Mouse (Mus musculus) natural killer cell, adult 2 months (primary cell): ENCODE results near the gene Cidec.

Experiments used
- DNase-seq, 2 experiments: peaks; one replicate each; pipeline ENCODE4 v3.0.0; 2022; ENCODE audit warnings: low spot score in 2 of 2

Gene Cidec

DNA sequence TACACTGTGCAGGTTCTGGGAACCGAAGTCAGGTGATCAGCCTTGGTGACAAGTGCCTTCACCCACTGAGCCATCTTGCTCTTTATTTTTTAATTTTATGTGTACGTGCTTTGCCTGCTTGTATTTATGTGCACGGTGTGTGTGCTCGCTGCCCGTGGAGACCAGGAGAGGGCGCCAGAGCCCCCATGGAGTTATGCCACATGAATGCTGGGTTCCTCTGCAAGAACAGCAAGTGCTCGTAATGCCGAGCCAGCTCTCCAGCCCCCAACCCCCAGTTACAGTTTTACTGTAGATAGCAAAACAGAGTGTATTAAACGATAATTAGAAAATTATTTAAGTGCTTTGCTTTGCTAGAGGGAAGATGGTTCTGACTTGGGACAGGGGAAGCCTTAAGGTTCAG lies 28.9 kb downstream of the Cidec start:
- DNase-seq, result peak in 1 of 2 experiments; percentile 11

DNA sequence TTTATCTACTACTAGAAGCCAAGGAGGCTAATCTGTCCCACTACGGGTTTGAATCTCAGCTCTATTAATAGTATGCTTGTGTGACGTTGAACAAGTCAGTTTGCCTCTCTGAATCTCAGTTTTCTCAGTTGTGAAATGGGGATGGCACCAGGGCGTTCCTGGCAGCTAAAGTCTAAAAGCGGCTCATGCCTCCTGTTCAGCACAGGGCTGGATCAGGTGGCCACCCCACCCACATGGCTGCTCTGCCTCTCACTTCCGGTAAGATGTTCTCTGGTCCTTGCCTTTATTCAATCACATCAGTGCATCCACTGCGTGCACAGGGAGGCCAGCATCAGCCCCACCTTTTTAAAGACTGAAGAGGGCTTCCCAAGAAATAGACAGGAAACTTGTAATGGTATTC lies 30.1 kb downstream of the Cidec start:
- no peak for DNase-seq

DNA sequence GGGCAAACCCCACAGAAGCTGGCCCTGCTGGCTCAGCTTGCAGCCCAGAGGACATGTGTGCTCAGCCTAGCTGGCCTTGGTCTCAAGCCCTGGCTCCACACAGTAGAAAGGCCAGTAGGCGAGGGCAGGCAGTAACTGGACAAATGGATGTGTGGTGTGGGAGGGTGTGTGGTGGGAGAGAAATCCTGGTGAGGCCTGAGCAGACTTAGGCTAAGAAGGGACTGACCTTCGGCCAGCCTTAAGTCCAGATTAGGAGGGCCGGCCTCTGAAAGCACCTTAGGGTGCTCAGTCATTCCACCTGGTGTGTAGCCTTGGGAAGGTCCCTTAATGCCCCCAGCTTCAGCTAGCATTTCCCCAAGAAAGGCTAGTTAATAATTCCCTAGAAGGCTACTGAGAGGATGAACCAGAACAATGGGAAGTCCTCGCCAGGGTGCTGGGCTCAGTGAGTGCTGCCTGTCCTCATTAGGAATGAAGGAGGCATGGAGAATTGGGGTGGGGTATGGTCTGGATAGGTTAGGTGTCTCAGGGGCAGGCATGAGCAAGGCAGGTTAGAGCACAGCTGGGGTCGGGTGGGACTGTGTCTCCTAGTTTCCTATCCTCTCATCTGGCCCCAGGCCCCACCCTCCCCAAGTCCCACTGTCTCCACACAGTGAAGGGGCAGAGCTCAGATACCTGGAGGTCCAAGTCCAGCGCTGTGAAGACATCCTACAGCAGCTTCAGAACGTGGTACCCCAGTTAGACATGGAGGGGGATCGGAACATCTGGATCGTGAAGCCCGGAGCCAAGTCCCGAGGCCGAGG lies 30.7 kb downstream of the Cidec start:
- DNase-seq, result no peak

DNA sequence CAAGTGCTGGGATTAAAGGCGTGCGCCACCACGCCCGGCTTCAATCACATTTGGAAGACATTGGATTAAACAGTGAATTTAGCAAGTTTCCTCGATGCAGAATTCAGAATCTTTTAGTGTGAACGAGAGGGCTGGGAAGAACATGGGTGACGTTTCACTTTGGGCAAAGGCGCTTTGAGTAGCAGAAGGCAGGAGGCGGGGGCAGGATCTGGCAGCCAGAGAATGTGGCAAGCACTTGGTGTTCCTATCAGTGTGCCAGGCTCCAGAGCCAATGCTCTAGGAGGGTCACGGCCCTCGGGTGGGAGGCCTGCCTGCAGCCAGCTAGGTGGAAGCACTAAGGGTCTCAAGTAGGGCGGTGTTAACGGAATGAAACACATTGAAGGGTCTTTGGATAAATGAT lies 33.5 kb downstream of the Cidec start:
- DNase-seq, result no peak

DNA sequence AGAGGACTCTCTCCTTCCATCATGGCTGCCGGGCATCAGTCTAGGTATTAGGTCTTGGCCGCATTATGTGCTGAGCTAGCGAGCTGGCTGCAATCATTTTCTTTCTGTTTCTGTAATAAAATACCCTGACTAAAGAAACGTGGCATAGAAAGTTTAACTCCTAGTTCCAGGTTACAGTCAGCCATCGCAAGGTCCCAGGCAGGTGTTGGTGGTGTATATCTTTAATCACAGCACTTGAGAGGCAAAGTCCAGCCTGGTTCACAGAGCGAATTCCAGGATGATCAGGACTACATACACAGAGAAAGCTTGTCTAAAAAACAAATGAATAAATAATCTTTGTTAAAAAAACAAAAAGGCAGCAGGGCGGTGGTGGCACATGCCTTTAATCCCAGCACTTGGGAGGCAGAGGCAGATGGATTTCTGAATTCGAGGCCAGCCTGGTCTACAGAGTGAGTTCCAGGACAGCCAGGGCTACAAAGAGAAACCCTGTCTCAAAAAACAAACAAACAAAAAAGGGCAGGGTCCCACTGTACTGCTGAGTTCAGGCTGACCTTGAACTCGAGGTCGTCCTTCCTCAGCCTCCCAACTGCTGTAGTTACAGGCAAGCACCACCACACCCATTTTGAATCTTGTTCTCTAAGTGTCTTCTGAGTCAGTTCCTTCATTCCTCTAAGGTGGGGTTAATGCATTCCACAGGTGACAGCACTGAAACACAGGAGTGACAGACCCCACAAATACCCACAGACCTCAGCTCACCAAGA lies 39.1 kb downstream of the Cidec start:
- DNase-seq, result no peak

DNA sequence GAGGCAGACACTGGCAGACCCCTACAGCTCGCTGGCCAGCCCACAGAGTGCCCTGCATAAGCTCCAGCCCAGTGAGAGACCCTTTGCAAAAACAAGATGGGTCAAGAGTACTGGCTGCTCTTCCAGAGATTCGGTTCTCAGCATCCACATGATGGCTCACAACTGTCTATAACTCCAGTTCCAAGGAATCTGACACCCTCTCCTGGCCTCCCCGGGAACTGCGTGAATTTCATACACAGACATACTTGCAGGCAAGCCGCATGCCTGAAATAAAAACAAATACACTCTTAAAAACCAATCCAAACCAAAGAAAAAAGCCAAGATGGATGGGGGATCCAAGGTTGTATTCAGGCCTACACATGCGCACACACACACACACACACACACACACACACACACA lies 40.1 kb downstream of the Cidec start:
- DNase-seq, result no peak

DNA sequence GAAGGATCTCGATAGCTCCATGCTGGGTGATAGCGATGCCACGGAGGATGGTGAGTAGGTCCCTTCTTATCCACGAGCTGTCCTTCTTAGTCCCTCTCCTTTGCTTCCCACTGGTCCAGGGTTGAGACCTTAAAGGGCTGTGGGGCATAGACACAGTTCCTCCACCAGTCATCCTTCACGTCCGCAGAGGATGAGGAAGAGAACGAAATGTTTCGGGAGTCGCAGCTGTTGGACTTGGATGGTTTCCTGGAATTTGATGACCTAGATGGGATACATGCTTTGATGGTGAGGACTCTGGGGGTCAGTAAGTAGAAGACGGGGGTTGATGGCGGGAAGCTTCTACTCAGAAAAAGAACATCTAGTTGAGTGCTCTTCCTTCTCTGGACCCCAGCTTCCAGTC lies 40.7 kb downstream of the Cidec start:
- no peak for DNase-seq

DNA sequence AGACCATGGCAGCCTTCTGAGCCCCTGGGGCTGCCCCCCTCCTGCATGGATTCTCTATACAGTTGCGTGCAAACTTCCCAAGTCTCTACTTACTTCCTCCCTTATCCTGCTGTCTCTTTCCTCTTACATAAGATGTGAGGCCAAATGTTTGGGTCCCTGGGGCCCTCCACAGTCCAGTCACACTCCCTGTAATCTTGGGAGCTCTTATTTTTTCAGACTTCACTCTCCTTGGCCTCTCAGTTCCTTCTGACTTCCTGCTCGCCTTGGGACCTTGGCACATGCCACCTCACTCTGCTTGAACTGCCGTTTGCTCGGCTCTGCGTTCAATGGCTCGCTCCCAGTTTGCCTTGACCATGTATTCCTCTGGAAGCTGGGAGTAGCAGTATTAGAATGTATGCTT lies 41.6 kb downstream of the Cidec start:
- DNase-seq, result no peak

DNA sequence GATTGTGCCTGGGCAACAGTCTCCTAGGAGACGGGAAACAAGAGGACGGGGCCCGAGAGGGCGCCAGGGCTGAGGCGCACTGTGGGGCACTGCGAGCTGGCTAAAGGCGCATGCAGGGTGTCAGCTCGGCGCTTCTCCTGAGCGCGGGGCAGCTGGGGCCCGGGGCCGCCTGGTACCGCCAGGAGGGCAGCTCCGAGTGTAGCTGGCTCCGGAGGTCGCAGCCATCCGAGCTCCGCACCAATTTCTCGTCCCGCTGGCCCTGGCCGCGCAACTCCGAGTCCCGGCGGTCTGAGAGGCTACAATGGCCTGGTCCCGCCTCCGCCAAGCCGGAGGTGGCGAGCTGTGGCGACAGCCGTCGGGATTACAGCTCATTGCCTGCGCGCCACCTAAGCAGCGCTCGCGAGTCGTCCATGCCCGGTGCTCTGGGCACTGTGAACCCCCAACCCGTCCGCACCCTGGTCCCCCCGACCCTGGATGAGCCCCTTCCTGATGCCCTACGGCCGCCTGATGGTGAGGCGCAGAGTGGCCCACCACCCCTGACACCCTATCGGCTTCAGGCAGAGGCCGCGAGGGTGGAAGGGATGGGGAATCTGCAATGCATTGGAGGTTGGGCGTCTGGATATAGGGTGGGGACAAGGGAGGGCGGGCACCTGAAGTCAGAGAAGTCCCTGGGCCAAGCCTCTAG lies 43.0 kb downstream of the Cidec start:
- DNase-seq, result no peak

DNA sequence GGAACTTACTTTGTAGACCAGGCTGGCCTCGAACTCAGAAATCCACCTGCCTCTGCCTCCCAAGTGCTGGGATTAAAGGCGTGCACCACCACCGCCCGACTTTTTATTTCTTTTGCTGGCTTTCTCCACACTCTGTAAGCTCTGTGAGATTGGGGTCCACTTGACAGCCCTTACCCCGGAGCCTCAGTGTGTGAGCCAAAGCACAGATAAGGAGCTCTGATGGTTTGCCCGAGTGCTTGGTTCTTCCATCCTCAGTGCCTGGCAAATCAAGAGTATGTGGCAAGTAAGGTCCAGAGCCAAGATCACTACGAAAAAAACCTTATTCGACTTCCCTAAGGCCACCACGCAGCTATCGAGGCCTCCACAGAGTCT lies 43.6 kb downstream of the Cidec start:
- no peak for DNase-seq

DNA sequence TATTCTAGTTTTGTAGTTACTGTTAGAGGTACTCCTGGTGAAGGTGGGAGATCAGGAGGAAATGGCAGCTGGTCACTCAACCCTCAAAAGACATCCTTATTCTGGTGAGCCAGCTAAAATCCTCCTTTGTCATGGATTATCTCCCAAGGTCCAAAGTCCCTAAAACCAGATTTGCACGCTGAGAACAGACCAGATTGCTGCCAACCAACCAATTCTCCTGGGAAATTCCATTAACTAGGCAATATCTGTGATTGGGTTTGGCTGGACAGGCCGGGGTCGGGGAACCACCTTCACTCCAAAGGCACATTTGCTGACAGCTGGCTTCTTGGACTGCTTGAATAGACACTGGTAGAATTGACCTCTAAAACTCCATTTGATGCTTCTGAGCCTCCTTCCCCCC lies 44.8 kb downstream of the Cidec start:
- DNase-seq, result no peak

DNA sequence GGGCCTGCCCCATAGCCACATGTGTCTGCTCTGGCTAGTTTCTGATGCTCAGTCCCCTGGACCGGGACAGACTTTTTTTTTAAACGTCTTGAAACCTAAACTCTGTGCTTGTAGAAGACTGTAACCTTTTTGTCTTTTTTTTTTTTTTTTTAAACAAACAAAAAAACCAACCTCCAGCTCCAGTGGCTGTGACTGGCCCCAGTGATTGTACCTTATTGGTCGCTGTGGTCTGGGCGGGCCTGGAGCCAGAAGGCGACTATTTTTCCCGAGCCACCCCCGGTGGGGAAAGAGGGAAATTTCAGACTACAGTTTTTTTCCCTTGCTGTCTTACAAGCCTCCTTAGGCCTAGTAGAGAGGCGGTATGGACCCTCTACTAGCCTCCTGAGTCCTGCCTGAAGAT lies 46.6 kb downstream of the Cidec start, which contains the start of gene Ttll3:
Ttll3 (plus strand) TSS at position 301 of the 400 bp plus-strand sequence.
- DNase-seq, result no peak

DNA sequence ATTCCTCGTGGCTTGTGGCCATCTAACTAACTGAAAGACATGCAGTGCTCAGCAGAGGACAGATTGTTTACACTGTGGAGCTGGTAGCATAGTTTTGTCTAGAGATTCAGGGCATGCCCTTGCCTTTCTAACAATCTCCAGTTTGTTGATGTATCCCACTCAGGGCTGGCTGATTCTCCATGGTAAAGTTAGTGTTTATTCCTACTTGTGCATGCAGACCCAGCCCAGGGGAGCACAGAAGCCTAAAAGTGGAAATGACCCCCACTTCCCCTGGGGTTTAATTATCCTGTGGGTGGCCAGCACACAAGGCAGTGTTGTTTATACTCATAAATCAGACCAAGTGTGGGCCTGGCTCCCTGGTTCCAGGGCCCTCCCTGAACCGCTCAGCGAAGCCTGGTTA lies 49.5 kb downstream of the Cidec start:
- no peak for DNase-seq

DNA sequence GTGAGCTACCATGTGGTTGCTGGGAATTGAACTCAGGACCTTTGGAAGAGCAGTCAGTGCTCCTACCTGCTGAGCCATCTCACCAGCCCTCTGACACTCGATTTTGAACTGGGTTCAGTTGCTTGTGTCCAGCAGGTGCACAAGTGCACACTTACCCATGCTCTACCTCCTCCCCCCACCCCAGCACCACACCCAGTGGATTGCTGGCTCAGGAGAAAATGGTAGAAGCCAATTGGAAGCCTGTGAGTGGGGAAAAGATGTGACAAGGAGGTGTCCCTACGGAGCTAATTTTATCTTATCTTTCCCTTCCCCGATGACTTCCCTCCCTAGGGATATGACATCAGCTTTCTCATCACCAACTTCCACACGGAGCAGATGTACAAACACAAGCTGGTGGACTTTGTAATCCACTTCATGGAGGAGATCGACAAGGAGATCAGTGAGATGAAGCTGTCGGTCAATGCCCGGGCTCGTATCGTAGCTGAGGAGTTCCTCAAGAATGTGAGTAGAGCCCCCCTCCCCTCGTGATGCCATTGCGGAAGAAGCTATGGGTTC lies 50.3 kb downstream of the Cidec start:
- no peak for DNase-seq

DNA sequence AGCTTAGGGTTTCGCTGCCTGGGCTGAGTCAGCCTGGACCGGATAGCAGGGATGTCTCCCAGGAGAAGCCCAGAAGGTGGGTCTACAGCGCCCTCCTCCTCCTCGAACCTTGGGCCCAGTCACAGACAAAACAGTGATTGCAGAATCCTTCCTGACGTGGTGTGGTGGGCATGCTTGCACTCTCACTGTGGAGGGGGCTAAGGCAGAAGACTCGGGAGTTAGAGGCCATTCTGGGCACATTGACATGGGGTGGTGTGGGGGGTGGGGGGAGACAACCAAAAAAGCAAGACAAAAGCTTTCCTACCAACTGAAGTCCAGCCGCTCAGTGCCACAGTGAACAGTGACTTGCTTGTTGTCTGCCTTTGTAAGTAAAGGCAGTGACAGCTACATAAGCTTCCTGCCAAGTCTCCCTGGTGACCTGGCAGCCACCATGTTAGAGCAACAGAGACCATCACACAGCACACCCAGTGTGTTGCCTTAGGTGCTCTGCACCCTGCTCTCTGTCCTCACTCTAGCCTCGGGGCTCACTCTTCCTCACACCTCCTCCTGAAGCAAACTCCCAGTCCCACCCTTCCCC lies 51.1 kb downstream of the Cidec start:
- no peak for DNase-seq

DNA sequence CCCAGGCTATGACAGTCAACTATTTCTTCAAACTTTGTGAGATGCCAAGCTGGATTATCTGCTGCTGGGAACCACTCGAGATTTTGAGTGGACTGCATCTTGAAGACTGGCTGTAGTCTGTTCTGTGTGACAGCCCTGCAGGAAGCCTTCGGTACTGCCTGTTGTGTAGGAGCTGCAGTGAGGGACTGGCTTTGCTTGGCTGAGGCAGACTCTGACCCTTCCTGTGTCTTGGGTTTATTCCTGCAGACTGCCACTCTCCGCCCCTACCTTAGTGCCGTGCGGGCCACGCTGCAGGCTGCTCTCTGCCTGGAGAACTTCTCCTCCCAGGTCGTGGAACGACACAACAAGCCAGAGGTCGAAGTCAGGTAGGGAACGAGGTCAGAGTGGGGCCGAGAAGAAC lies 55.1 kb downstream of the Cidec start:
- DNase-seq, result no peak

DNA sequence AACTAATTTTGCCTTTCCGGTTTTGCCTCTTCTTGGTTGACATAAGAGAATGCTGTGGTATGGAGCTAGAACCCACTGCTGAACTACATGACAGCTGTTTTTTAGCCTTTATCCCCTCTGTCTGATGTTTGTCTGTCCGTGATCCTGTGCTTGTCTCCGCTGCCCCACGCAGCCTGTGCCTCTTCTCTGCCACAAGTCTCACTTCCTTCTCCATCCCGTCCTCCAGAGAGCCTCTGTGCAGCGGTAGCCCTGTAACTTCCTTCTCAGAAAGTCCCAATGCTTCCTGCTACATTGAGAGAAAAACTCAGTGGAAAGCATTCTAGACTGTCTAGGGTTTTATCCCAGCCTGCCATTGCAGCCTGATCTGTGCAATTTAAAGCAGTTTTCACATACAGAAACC lies 56.3 kb downstream of the Cidec start:
- peak in 1 of 2 experiments; percentile 24 for DNase-seq

DNA sequence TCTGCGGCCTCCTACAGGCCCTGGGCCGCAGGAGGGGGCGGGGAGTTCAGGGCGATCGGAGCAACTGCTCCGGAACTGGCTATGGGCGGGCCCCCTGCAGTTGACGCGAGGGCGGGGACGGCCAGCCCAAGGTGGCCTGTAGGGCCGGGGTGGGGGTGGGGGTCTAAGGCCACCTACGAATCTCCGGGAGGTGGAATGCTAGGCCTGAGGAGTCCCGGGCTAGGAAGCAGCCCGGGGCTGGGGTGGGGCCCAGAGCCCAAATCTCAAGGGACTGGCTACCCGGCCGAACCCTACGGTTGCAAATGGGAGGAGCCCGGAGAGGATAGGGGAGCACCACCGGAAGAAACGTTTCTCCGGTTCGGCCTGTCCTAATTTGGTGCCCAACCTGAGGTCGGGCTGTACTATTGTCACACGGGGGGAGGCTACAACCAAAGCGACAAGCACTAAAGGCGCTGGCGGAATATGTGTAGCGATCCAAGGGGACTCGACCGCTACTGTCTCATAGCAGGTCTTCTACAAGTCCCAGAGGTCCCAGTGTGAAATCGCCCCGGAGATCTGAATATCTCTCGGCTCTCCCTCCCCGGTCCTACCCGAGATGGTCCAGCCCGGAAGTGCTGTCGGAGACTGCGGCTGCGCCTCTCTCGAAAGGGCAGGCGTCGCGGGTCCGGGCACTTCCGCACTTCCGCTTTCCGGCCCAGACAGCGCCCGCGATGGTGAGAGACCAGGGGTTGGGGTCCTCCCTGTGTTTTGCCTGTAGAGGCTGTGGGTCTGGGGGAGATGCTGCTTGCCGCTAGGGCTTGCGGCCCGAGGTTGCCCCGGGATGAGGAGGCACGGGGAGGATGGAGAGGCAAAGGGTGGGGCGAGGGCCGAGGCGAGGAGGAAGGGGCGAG lies 57.8 kb downstream of the Cidec start, which contains the start of the genes Tada3 and Arpc4:
Tada3 (minus strand) TSS at position 388 of the 890 bp plus-strand sequence.
Arpc4 (plus strand) TSS at position 620 of the 890 bp plus-strand sequence.
- peak; percentile 94 for DNase-seq

DNA sequence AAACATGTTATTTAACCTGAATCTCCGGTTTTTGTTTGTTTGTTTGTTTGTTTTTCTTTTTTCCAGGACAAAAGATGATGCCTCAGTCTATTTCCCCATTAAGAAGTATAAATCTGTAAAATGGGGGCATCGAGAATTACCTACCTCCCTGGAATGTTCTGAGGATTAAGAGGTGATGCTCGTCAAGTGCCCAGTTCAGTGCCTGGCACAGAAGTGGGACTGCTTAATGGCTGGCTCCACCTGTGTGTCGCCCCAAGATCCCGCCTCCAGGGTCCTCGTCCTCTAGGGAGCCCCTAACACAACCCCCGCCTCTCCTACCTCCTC lies 58.4 kb downstream of the Cidec start:
- DNase-seq, result no peak
